Mouse (Mus musculus): Measurements from ENCODE around the gene Dupd1.

Gene Dupd1

DNA sequence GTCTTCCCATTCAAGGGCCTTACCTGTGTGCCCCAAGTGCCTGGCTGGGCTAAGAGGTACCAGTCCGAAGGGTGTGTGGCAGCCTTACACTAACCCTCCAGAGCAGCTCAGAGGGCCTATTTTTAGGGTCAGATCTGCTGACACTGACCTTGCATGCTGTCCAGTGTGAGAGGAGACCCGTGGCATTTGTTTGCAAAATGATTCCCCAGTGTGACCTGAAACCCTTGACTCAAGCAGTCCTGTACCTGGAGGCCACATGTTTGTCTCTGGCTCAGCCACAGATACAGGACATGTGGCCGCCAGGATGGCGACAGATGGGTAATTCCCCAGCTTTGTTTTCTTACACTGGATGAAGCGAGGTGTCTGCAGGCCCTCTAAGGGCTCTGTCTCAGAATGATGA, at the start of gene Dupd1:
Gene Dupd1, minus strand, starts transcription at position 91 of the 400 bp plus-strand sequence.
- no peak for DNase-seq

GRCm38 (mm10) chr14:21763736-21764135, 49.4 kb upstream of the Dupd1 start:
- DNase-seq: no peak

- no peak for DNase-seq
Measured at GRCm38 (mm10) chr14:21761560-21761959, 47.2 kb upstream of the Dupd1 start.

DNA sequence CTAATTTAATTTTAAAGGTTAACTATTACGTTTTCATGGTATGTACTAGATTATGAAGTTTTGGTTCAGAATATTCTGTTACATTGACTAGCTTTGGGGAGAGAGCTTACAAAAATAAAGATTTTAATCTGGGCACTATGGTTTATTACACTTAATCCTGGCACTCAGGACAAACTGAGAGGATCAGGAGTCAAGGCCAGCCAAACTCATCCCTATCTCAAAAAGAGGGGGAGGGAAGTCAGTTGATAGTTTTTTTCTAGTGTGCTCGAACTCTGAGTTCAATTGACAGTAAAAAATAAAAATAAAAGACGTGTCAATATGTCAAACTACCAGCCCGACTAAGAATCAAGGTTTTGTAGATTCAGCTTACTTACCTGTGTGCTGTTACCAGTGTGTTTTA, 39.0 kb upstream of the Dupd1 start:
- DNase-seq: no peak

GRCm38 (mm10) chr14:21752411-21752810, 38.0 kb upstream of the Dupd1 start:
- no peak for DNase-seq

DNA sequence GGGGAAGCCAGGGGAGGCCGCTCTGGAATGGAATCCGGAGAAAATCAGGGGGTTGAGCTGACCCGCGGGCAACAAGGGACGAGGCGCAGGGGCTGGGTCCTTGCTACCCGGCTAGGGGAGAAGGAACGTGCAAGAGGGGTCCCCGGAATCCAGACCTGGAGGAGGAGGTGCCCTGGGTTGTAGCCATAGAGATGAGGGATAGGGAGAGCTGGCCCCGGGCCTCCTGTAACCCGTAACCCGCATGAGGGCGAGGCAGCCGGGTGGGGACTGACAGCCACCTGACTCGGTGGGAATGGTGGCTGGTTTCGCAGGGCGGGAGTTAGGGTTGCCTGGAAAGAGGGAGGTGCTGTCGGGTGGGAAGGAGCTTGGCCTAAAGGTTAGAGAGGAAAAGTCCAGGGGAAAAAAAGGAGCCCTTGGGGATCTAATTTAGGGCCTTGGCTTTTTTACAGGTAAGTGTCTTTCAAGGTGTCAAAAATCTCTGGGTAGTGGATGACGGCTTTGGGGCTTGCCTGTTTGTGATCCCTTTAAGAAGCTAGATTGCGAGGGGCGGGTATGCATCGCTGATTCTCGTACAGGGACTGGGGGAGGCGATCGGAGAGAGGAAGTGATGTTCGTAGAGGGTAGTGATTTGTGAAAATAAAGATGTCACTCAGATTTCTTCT, 36.6 kb upstream of the Dupd1 start, which contains the start of gene Dusp13:
Gene Dusp13, minus strand, starts transcription at position 301 of the 662 bp plus-strand sequence.
- DNase-seq: peak; percentile 66

- peak; percentile 83 to 88 for DNase-seq
Measured at GRCm38 (mm10) chr14:21750008-21750880, 35.9 kb upstream of the Dupd1 start, which contains the start of gene Samd8. Gene Samd8 (plus strand): TSS chr14:21750531.

DNA sequence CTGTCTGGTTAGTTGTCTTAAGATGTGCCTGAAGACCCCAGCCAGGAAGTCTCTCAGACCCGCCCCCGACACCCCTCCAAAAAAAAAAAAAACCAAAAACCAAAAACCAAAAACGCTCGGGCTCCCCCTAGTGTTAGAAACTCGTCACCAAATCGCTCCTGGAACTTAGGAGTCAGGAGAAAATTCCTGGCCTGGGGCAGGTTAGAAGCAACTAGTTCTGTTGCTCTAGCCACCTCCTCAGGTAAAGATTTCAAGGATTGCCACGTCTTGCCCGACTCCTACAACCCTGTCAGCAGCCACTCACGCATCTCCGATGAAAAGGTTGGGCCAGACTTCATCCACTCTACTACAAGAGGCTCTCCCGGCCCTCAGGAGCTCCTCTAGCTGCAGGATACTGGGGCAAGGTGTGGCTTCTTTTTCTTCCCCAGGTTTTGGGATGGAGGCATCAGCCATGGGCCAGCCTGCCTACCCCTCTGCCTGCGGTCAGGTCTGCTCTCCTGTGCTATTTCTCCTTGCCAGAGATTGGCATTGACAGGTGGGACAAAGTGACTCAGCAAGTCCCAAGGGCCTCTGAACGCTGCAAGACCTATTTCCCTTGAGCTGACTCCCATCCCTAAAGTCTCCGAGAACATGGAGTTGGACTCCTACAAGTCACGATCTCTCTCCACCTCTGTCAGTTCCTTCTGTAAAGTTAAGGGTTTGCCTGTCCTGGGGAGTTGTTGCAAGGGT, 33.9 kb upstream of the Dupd1 start:
- peak; percentile 63 to 66 for DNase-seq

- no peak for DNase-seq
Measured at GRCm38 (mm10) chr14:21747436-21748141, 33.2 kb upstream of the Dupd1 start.

DNA sequence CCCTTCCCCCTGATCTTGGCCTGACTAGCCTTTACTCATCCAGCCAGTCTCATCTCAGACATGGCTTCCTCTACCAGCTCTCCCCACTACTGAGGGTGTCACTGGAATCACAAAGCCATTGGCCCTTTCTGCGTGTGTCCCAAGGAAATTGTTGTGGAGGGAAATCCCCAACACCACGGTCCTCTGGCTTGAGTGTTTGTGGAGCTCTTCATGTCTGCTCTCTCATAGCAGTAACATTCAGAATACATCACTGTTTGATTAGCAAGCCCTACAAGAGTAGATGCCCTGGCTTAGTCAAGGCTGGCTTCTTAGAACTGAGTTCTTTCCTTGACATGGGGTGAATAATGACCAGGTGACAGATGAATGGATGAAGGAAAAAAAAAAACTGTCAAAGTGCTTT, 32.5 kb upstream of the Dupd1 start:
- DNase-seq: no peak

DNA sequence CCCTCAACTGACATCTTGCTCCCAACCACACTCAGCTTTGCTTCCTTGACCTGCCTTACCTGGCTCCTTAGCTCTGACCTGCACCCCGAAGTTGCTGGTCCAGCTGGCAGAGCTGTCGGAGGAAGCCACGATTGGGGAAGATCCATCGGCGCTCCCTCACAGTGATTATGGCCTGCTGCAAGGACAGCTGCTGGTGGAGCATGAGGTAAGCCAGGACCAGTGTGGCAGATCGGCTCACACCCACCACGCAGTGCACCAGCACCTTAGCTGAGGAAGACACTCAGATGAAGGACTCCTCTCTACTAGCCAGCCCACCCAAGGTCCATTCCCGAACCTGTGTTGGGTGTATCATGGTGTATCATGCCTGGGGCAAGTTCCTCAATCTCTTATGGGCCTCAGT, 31.9 kb upstream of the Dupd1 start:
- no peak for DNase-seq

DNA sequence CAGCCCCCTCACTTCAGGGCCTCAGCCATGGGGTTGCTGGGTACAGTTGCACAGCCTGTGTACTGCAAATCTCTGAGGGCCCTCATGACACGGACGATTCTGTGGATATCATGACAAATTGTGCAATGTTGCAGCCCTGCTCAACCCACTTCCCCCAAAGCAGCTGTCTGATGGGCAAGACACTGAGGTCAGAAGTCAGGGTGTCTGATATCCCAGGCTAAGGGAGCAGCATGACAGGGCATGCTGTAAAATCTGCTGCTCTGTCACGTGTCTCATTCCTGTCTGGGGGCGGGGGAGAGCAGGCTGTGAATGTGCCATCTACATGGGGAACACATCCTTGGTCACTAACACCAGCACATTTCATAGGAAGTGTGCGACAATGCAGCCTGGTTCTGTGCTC, 30.8 kb upstream of the Dupd1 start:
- no peak for DNase-seq

DNA sequence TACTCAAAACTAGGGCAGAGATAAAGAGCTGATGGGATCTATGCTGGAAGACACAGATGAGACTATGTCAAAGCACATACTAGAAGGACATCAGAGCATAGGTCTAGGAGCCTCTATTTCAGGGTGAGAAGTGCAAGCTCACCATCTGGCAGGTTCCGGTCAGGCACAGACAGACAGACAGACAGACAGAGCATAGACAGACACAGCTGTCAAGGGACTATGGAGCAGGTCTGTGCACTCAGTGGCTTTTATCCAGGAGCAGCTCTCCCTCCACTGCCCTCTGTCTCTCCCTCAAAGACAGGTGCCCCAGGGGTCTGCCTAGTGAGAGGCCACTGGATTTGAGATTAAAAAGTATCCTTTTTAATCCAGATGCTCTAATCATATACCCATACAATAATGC, 29.8 kb upstream of the Dupd1 start:
- DNase-seq: no peak

DNA sequence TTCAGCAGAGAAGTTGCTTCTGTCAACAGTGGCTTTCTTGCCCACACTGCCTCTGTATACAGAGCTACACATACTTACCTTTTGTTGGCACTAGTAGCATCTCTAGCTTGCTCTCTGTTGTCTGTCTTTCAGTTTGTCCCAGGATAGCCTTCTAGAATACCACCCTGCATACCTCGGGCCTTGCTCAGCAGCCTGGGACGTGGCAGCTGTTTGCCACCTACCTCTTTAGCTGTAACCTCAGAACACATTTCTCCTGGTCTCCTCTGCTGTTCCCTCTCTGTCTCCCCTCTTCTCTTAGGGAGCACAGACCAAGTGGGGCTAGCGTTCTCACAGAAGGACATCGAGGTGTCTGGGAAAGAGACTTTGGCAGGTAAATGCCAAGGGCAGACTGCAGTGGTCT, 28.1 kb upstream of the Dupd1 start:
- DNase-seq: no peak

DNA sequence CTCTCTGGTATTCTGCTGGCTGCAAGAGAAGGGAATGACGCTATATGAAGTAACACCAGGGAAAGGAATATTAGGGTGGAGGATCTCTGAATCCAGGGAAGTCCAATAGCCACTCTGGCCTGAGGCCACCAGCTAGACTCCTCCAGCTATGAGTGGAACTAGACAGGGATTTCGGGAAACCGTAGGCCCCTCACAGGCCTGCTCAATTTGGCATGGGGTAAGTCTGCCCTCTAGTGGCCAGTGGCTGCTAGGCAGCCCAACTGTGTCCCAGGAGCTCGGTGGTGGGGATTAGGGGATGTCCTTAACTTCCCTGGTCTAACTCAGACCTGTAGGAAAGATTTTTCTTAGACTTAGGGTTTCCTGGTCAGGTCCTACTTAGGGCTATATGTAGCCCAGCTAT, 27.4 kb upstream of the Dupd1 start:
- DNase-seq: peak; percentile 79 to 82

- DNase-seq: no peak
Measured at GRCm38 (mm10) chr14:21741314-21741713, 26.9 kb upstream of the Dupd1 start.

- no peak for DNase-seq
Measured at GRCm38 (mm10) chr14:21740345-21740744, 26.0 kb upstream of the Dupd1 start.

- DNase-seq: no peak
Measured at GRCm38 (mm10) chr14:21733131-21733905, 18.9 kb upstream of the Dupd1 start.

DNA sequence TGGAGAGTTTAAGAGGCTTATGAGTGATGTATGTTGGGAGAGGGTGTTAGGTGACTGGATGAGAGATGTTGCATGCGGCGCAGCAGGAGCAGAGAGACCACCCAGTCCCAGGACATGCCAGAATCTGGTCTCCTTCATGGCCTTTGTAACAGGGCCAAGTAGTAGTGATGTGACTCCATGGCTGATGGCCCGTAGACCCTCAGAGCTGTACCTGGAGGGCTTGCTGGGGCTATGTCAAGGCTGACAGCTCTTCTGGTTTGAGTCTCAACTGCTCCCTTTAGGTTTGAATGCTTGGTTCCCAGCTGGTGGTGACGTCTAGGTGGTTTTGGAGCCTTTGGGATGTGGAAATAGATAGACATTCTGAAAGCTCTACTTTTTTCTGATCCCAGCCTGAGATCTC, 15.6 kb upstream of the Dupd1 start:
- no peak for DNase-seq

GRCm38 (mm10) chr14:21729031-21729732, 14.8 kb upstream of the Dupd1 start:
- no peak for DNase-seq

DNA sequence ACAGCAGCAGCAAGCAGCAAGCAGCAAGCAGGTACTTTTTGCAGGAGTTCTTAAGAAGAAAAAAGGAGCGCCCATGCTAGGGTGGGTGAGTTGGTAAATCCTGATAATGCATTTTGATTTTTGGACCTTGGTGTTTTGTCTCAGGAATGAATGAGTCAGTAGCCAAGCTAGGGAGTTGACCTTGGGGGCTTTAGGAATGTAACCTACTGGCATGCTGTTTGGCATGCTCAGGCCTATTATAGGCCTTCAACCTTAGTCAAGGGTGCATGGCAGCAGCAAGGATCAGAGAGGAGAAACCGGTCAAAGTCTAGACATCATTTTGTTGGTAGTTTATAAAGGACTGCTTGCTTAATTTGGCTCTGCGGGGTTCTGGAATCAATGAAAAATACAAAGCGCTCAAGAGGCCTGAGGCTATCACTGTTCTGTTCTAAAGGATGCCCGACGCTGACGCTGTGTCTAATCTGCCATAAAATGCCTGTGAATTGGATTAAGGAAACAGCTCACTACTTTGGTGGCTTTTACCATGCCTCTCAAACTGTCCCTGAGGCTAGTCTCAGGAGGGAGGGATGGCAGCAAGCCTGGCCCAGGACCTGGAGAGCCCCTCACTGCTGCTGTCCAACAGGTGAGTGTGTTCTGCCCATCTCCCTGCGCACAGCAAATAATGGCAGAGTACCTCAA, 7.8 kb upstream of the Dupd1 start:
- no peak for DNase-seq

Data from cerebellum, postnatal 36 days (tissue).